Mouse (Mus musculus): Measurements from ENCODE around the gene Rbm44.

The Rbm44 gene

GRCm38 (mm10) chr1:91144813-91145212, at the start of gene Rbm44:
Rbm44 (plus strand) TSS chr1:91145089.
- DNase-seq (ENCODE audit: low spot score): no peak

- no peak for DNase-seq (ENCODE audit: low spot score)
These were observed 49.6 kb upstream of the Rbm44 start for GRCm38 (mm10) chr1:91095258-91095657.

- DNase-seq (ENCODE audit: low spot score): no peak
These were observed 49.0 kb upstream of the Rbm44 start for GRCm38 (mm10) chr1:91095853-91096252.

GRCm38 (mm10) chr1:91096490-91096889, 48.4 kb upstream of the Rbm44 start:
- no peak for DNase-seq (ENCODE audit: low spot score)

GRCm38 (mm10) chr1:91097283-91097834, 47.5 kb upstream of the Rbm44 start:
- DNase-seq (ENCODE audit: low spot score): no peak

- DNase-seq (ENCODE audit: low spot score): peak; percentile 36
These were observed 46.0 kb upstream of the Rbm44 start for GRCm38 (mm10) chr1:91098887-91099286.

- no peak for DNase-seq (ENCODE audit: low spot score)
These were observed 43.0 kb upstream of the Rbm44 start for GRCm38 (mm10) chr1:91101709-91102440.

GRCm38 (mm10) chr1:91103366-91103983, 41.4 kb upstream of the Rbm44 start:
- no peak for DNase-seq (ENCODE audit: low spot score)

- DNase-seq (ENCODE audit: low spot score): no peak
These were observed 37.3 kb upstream of the Rbm44 start for GRCm38 (mm10) chr1:91107548-91107947.

GRCm38 (mm10) chr1:91109302-91109701, 35.6 kb upstream of the Rbm44 start:
- DNase-seq (ENCODE audit: low spot score): no peak

- no peak for DNase-seq (ENCODE audit: low spot score)
These were observed 32.7 kb upstream of the Rbm44 start for GRCm38 (mm10) chr1:91112171-91112570.

GRCm38 (mm10) chr1:91112606-91113005, 32.3 kb upstream of the Rbm44 start:
- DNase-seq (ENCODE audit: low spot score): no peak

GRCm38 (mm10) chr1:91122121-91122520, 22.8 kb upstream of the Rbm44 start:
- no peak for DNase-seq (ENCODE audit: low spot score)

GRCm38 (mm10) chr1:91123004-91123403, 21.9 kb upstream of the Rbm44 start:
- DNase-seq (ENCODE audit: low spot score): no peak

GRCm38 (mm10) chr1:91123466-91123865, 21.4 kb upstream of the Rbm44 start:
- DNase-seq (ENCODE audit: low spot score): no peak

GRCm38 (mm10) chr1:91128849-91129248, 16.0 kb upstream of the Rbm44 start:
- no peak for DNase-seq (ENCODE audit: low spot score)

GRCm38 (mm10) chr1:91137036-91137435, 7.9 kb upstream of the Rbm44 start:
- DNase-seq (ENCODE audit: low spot score): no peak

- no peak for DNase-seq (ENCODE audit: low spot score)
These were observed 6.6 kb downstream of the Rbm44 start for GRCm38 (mm10) chr1:91151509-91151908.

- DNase-seq (ENCODE audit: low spot score): no peak
These were observed 21.9 kb downstream of the Rbm44 start for GRCm38 (mm10) chr1:91166798-91167197.

GRCm38 (mm10) chr1:91169157-91169556, 24.3 kb downstream of the Rbm44 start:
- no peak for DNase-seq (ENCODE audit: low spot score)

- no peak for DNase-seq (ENCODE audit: low spot score)
These were observed 29.9 kb downstream of the Rbm44 start for GRCm38 (mm10) chr1:91174796-91175195.

- no peak for DNase-seq (ENCODE audit: low spot score)
These were observed 31.1 kb downstream of the Rbm44 start for GRCm38 (mm10) chr1:91176026-91176425.

GRCm38 (mm10) chr1:91176871-91177270, 32.0 kb downstream of the Rbm44 start:
- no peak for DNase-seq (ENCODE audit: low spot score)
